Comparison of ENCODE assay signal across 1 mouse cellular context in the genomic region with DNA sequence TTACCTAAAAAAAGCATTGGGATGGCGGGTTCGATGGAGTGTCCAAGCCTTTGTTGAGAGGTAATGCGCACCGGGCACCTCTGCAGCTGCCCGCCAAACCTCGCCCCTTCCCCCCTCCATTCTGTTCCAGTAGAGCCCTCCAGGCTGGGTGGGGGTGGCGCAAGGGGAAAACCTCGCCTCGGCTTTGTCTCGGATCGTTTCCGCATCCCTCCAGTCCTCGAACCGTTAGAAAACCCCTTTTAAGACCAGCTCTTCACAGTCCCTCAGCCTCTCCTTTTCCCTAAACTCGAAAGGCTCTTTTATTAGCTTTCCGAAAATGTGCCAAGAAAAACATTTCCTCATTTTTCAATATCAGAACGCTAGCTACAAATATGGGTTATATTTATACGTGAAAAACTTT.
TF ChIP-seq lines count a peak whose summit lies in the region.

No protein-coding gene starts in this region.

TF ChIP-seq in CH12.LX, 34 proteins besides CTCF, POLR2A, EP300 and RAD21:
- TF ChIP-seq MXI1 (IDR thresholded peaks at IDR 0.05; ENCODE audit: low read depth, low read length) (no peak), USF2 (conservative IDR thresholded peaks at IDR 0.05; ENCODE audit: low read depth, low read length) (no peak), SMC3 (IDR thresholded peaks at IDR 0.05; ENCODE audit: low read depth, low read length) (no peak), E2F4 (IDR thresholded peaks at IDR 0.05; ENCODE audit: insufficient replicate concordance, low read depth, low read length) (no peak), SIN3A (IDR thresholded peaks at IDR 0.05; ENCODE audit: low read length) (no peak), RCOR1 (conservative IDR thresholded peaks at IDR 0.05; ENCODE audit: low read depth, low read length) (no peak), NELFE (IDR thresholded peaks at IDR 0.05; ENCODE audit: low read depth, low read length) (no peak), PAX5 (IDR thresholded peaks at IDR 0.05; ENCODE audit: low read length) (no peak), ZKSCAN1 (IDR thresholded peaks at IDR 0.05; ENCODE audit: borderline replicate concordance, low read depth, low read length) (no peak), KAT2A (IDR thresholded peaks at IDR 0.05; ENCODE audit: insufficient replicate concordance, low read length) (no peak), ZMIZ1 (IDR thresholded peaks at IDR 0.05; ENCODE audit: low read depth, low read length) (no peak), TCF12 (IDR thresholded peaks at IDR 0.05; ENCODE audit: low read depth, low read length) (no peak), IRF4 (IDR thresholded peaks at IDR 0.05; ENCODE audit: low read depth, low read length) (no peak), HCFC1 (IDR thresholded peaks at IDR 0.05; ENCODE audit: low read depth, low read length) (peak; percentile 43; the same call in 1 of the 2 replicates), CHD2 (IDR thresholded peaks at IDR 0.05; ENCODE audit: low read length) (peak; percentile 85), MEF2A (IDR thresholded peaks at IDR 0.05; ENCODE audit: borderline replicate concordance, low read depth, low read length) (peak; percentile 24; the same call in 1 of the 2 replicates), MAFK (IDR thresholded peaks at IDR 0.05; ENCODE audit: insufficient replicate concordance, low read length) (no peak), JUN (IDR thresholded peaks at IDR 0.05; ENCODE audit: insufficient read depth, low read depth, low read length) (no peak), MYC (IDR thresholded peaks at IDR 0.05; ENCODE audit: low read depth, low read length) (no peak), TBP (conservative IDR thresholded peaks at IDR 0.05; ENCODE audit: low read depth, low read length) (no peak), ETS1 (conservative IDR thresholded peaks at IDR 0.05; ENCODE audit: low read depth, low read length) (peak; percentile 15), MAZ (IDR thresholded peaks at IDR 0.05; ENCODE audit: low read depth, low read length) (no peak), NRF1 (IDR thresholded peaks at IDR 0.05; ENCODE audit: low read depth, low read length) (no peak), JUND (conservative IDR thresholded peaks at IDR 0.05; ENCODE audit: low read depth, low read length) (no peak), BHLHE40 (IDR thresholded peaks at IDR 0.05; ENCODE audit: low read depth, low read length) (no peak), ELF1 (IDR thresholded peaks at IDR 0.05; ENCODE audit: low read depth, low read length) (peak; percentile 58; the same call in 1 of the 2 replicates), USF1 (IDR thresholded peaks at IDR 0.05; ENCODE audit: low read depth, low read length) (no peak), CHD1 (IDR thresholded peaks at IDR 0.05; ENCODE audit: low read depth, low read length) (peak; percentile 81; the same call in 1 of the 2 replicates), ZC3H11A (IDR thresholded peaks at IDR 0.05; ENCODE audit: low read depth, low read length) (no peak), UBTF (IDR thresholded peaks at IDR 0.05; ENCODE audit: low read depth, low read length) (0 out of 2 replicates have a peak, but pooled peaks have one; percentile 53), GABPA (IDR thresholded peaks at IDR 0.05; ENCODE audit: insufficient replicate concordance, low read depth, low read length) (no peak), POLR2AphosphoS2 (IDR thresholded peaks at IDR 0.05; ENCODE audit: low read depth, low read length) (peak; percentile 88), MAX (IDR thresholded peaks at IDR 0.05; ENCODE audit: low read length) (no peak), ZNF384 (IDR thresholded peaks at IDR 0.05; ENCODE audit: low read depth, low read length) (no peak)
